Mouse (Mus musculus) c-Kit-positive CD71-positive TER-119-negative erythroid progenitor cells, embryonic 14.5 days (primary cell): Measurements from ENCODE around the gene Zdhhc13.

Source experiments
- DNase-seq: peaks from one replicate; pipeline ENCODE4 v3.0.0-alpha.2; 2013; ENCODE audit warnings: low read depth

Zdhhc13 gene

GRCm38 (mm10) chr7:48788851-48789572, at the start of gene Zdhhc13:
Zdhhc13 (plus strand) TSS chr7:48789003.
- peak; percentile 96 for DNase-seq

GRCm38 (mm10) chr7:48749298-48750163, 39.3 kb upstream of the Zdhhc13 start:
- DNase-seq = peak; percentile 89

GRCm38 (mm10) chr7:48750164-48750809, 38.5 kb upstream of the Zdhhc13 start:
- DNase-seq = no peak

GRCm38 (mm10) chr7:48751222-48751621, 37.6 kb upstream of the Zdhhc13 start:
- no peak for DNase-seq

GRCm38 (mm10) chr7:48754415-48754974, 34.3 kb upstream of the Zdhhc13 start:
- no peak for DNase-seq

- no peak for DNase-seq
These were observed 33.0 kb upstream of the Zdhhc13 start for GRCm38 (mm10) chr7:48755825-48756224.

- DNase-seq = no peak
These were observed 32.4 kb upstream of the Zdhhc13 start for GRCm38 (mm10) chr7:48756306-48756931.

GRCm38 (mm10) chr7:48758083-48758482, 30.7 kb upstream of the Zdhhc13 start:
- no peak for DNase-seq

- no peak for DNase-seq
These were observed 28.0 kb upstream of the Zdhhc13 start for GRCm38 (mm10) chr7:48760789-48761188.

GRCm38 (mm10) chr7:48762289-48762688, 26.5 kb upstream of the Zdhhc13 start:
- DNase-seq = no peak

GRCm38 (mm10) chr7:48762721-48763120, 26.1 kb upstream of the Zdhhc13 start:
- no peak for DNase-seq

- no peak for DNase-seq
These were observed 22.8 kb upstream of the Zdhhc13 start for GRCm38 (mm10) chr7:48765959-48766358.

- no peak for DNase-seq
These were observed 19.1 kb upstream of the Zdhhc13 start for GRCm38 (mm10) chr7:48769721-48770120.

- DNase-seq = no peak
These were observed 16.6 kb upstream of the Zdhhc13 start for GRCm38 (mm10) chr7:48772060-48772734.

- no peak for DNase-seq
These were observed 15.5 kb upstream of the Zdhhc13 start for GRCm38 (mm10) chr7:48773333-48773732.

- DNase-seq = no peak
These were observed 14.2 kb upstream of the Zdhhc13 start for GRCm38 (mm10) chr7:48774633-48775032.

- DNase-seq = no peak
These were observed 13.4 kb upstream of the Zdhhc13 start for GRCm38 (mm10) chr7:48775436-48775835.

- no peak for DNase-seq
These were observed 10.9 kb upstream of the Zdhhc13 start for GRCm38 (mm10) chr7:48777721-48778504.

GRCm38 (mm10) chr7:48779110-48779509, 9.7 kb upstream of the Zdhhc13 start:
- DNase-seq = no peak

GRCm38 (mm10) chr7:48782432-48782831, 6.4 kb upstream of the Zdhhc13 start:
- DNase-seq = no peak
